Mouse (Mus musculus) heart, embryonic 14.5 days (tissue): ENCODE measurements around the gene March7. TPM values are rescaled to one million over a fixed set of nuclear protein-coding genes. Genes with fewer than 3 reads are reported as not detected.

Source experiments
- ATAC-seq: fragments of 200-750 bp; cut with Nextera tagmentation; 2 replicates; pipeline ENCODE4 v1.8.0; 2017; ENCODE audit warnings: low read depth, moderate TSS enrichment; ENCODE audit not compliant: insufficient number of reproducible peaks, insufficient read depth, low FRiP score
- H3K27ac ChIP-seq, 2 experiments: fragments of 200-500 bp in 1 of 2; fragments of 300-500 bp in 1 of 2; sonication (generic) in 1 of 2; replicated peaks in 1 of 2; 2 replicates each; pipeline ENCODE4 v1.5.1; 2012 to 2014; ENCODE audit warnings: low read depth in 2 of 2, low read length in 2 of 2, control low read depth in 1 of 2, mild to moderate bottlenecking in 1 of 2, mixed read lengths in 1 of 2; ENCODE audit not compliant: control insufficient read depth in 1 of 2, insufficient read depth in 1 of 2
- H3K27me3 ChIP-seq: fragments of 300-500 bp; sonication (generic); 2 replicates; pipeline ENCODE4 v1.6.1; 2014; ENCODE audit warnings: mild to moderate bottlenecking, low read length, control low read depth; ENCODE audit not compliant: control insufficient read depth, insufficient read depth
- H3K36me3 ChIP-seq: fragments of 300-500 bp; sonication (generic); 2 replicates; pipeline ENCODE4 v1.6.1; 2014; ENCODE audit warnings: mild to moderate bottlenecking, control low read depth, low read length, mixed read lengths; ENCODE audit not compliant: control insufficient read depth, insufficient read depth
- H3K4me1 ChIP-seq, 2 experiments: fragments of 200-500 bp in 1 of 2; fragments of 300-500 bp in 1 of 2; sonication (generic) in 1 of 2; 2 replicates each; pipeline ENCODE4 v1.6.1; 2012 to 2014; ENCODE audit warnings: low read length in 2 of 2, control low read depth in 1 of 2, mixed read lengths in 1 of 2; ENCODE audit not compliant: control insufficient read depth in 2 of 2, insufficient read depth in 2 of 2
- H3K4me2 ChIP-seq: fragments of 300-500 bp; sonication (generic); 2 replicates; pipeline ENCODE4 v1.6.1; 2014; ENCODE audit warnings: mild to moderate bottlenecking, low read length
- H3K4me3 ChIP-seq, 2 experiments: fragments of 200-500 bp in 1 of 2; fragments of 300-500 bp in 1 of 2; sonication (generic) in 1 of 2; 2 replicates each; pipeline ENCODE4 v1.5.1; 2012 to 2014; ENCODE audit warnings: low read length in 2 of 2, mild to moderate bottlenecking in 2 of 2, control low read depth in 1 of 2, low read depth in 1 of 2, moderate library complexity in 1 of 2; ENCODE audit not compliant: control insufficient read depth in 1 of 2, insufficient read depth in 1 of 2
- H3K9ac ChIP-seq: fragments of 300-500 bp; sonication (generic); 2 replicates; pipeline ENCODE4 v1.6.1; 2014; ENCODE audit warnings: mild to moderate bottlenecking, low read length
- H3K9me3 ChIP-seq: fragments of 300-500 bp; sonication (generic); 2 replicates; pipeline ENCODE4 v1.6.1; 2016; ENCODE audit warnings: low read length, control low read depth; ENCODE audit not compliant: control insufficient read depth
- WGBS: fragments of 180-500 bp; shearing (Covaris S2); extraction: QIAGEN DNeasy Blood & Tissue Kit; methylation state at CpG from one replicate; pipeline ENCODE4 v1.1.7; 2014; 5-methylcytosine and 5-hydroxymethylcytosine counted together
- polyA plus RNA-seq: library from polyadenylated mRNA; unstranded; fragments of >200 nt; fragmentation: Nextera tagmentation; extraction: Ambion mirVana; gene quantifications from 2 replicates; pipeline ENCODE4 v1.2.1, GENCODE M21; 2014

Gene March7
- polyA plus RNA-seq, 1 experiment from 2014 or later, result 57.2 TPM

DNA sequence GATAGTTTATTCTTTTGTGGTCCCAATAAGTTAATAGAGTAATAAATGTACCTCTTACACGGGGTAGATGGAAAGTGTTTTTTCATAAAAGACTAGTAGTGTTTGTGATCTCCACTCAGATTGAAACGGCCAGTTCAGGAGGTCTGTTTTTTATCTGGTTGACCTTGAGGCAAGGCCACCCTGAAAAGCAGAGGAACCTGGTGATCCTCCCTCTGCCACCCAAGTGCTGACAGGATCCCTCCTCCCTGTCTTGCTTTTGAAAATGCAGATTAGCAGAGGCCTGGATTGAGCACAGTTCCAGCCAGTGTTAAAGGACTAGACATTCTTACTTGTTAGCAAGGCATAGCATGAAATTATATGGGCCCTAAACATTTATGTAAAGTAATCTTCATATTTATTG is 23.5 kb downstream of the March7 start:
- Histone ChIP-seq H3K36me3 (peaks cover 82% of the 10 kb centered on the region), H3K4me1 (0 out of 4 replicates have a peak, but pooled peaks cover 0 to 4% of the 10 kb centered on the region in 2 experiments), H3K4me3 (no peak overlapping the region), H3K9me3 (no peaks in the 10 kb centered on the region), H3K9ac (no peak overlapping the region), H3K27me3 (no peaks in the 10 kb centered on the region), H3K4me2 (peak overlapping the region; percentile 34), H3K27ac (peak overlapping the region; percentile 44 to 90; a peak in 3 of 4 replicates)
- ATAC-seq, result peak; percentile 68; the same call in 1 of the 2 replicates
- 12% methylated on average over 2 of the region's 2 CpGs for WGBS

DNA sequence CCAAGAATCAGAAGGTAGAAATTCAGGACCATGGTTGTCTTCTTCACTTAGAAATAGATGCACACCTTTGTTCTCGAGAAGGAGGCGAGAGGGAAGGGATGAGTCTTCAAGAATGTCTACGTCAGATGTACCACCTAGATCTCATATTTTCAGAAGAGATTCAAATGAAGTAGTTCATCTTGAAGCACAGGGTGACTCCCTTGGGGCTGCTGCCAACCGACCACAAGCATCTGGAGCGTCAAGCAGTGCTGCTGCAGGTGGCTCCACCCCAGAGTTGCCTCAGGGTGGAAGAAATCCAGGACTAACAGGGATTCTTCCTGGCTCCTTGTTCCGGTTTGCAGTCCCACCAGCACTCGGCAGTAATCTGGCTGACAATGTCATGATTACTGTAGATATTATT is 24.8 kb downstream of the March7 start:
- Histone ChIP-seq H3K4me1 (0 out of 4 replicates have a peak, but pooled peaks cover 0 to 4% of the 10 kb centered on the region in 2 experiments), H3K4me2 (no peak overlapping the region), H3K9ac (no peak overlapping the region), H3K27ac (no peak overlapping the region), H3K27me3 (no peaks in the 10 kb centered on the region), H3K36me3 (peaks cover 87% of the 10 kb centered on the region), H3K4me3 (no peak overlapping the region), H3K9me3 (no peaks in the 10 kb centered on the region)
- no peak for ATAC-seq
- 72% methylated on average over 7 of the region's 7 CpGs for WGBS

DNA sequence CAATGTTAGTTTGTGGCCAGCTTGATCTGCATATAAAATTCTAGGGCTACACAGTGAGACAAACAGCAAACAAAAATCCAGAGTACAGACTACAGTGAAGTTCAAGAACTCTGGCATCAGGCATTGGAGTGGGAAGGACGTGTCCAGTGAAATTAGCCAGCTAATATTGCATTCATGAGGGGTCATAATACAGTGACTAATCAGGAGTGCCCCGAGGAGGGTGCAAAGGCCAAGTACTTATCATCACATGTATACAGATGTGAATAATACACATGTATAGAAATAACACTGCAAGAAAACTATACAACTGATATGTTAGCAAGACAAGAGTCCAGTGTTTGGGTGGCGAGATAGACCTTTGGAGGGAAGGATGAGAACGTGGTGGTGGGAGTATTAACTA is 43.1 kb downstream of the March7 start:
- Histone ChIP-seq H3K4me2 (no peak overlapping the region), H3K36me3 (peaks cover 35% of the 10 kb centered on the region), H3K9ac (no peak overlapping the region), H3K4me1 (no peaks in the 10 kb centered on the region), H3K9me3 (no peaks in the 10 kb centered on the region), H3K27me3 (no peaks in the 10 kb centered on the region), H3K4me3 (no peak overlapping the region), H3K27ac (no peak overlapping the region)
- no peak for ATAC-seq
- WGBS, result 75% methylated on average over 4 of the region's 4 CpGs

DNA sequence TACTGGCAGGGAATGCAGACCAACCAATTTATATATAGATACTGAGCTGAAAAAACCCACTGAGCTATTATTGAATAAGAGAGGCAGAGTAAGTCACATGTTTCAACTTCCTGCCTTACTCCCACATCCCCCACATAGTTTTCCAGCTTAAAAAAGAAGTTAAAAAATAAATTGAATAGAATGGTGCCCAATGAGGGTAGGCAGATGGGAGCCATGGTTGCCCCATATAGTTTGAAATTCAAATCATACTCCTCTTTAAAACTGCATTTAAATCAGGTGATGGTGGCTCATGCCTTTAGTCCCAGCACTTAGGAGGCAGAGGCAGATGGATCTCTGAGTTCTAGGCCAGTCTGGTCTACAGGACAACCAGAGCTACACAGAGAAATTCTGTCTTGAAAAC is 43.8 kb downstream of the March7 start:
- no peaks in the 10 kb centered on the region for H3K4me1 ChIP-seq
- ATAC-seq, result no peak
- H3K4me2 ChIP-seq, result no peak overlapping the region
- H3K9ac ChIP-seq, result no peak overlapping the region
- no peak overlapping the region for H3K27ac ChIP-seq
- H3K9me3 ChIP-seq, result no peaks in the 10 kb centered on the region
- H3K27me3 ChIP-seq, result no peaks in the 10 kb centered on the region
- peaks cover 32% of the 10 kb centered on the region for H3K36me3 ChIP-seq
- no peak overlapping the region for H3K4me3 ChIP-seq

DNA sequence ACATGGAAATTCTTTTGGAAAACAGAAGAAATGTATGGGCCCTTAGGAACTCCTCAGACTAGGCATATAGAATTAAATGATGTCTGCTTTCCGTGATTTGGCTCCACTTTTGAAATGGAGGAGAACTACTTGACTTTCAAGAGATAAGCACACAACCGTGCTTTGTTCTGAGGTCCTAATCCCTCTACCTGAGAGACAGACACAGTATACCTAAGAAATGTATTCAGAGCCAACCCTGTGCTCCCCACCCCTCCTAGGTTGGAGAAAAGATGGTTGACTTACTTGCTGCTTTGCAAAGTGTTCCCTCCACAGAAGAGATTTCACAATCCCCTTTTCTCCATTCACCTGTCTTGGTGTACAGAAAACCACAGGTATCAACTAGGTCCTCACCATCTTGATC is 47.1 kb downstream of the March7 start:
- Histone ChIP-seq H3K4me2 (no peak overlapping the region), H3K9ac (no peak overlapping the region), H3K4me3 (no peak overlapping the region), H3K4me1 (peaks cover 3 to 8% of the 10 kb centered on the region in 2 experiments; a peak in 2 of 4 replicates), H3K27me3 (no peaks in the 10 kb centered on the region), H3K27ac (no peak overlapping the region), H3K9me3 (no peaks in the 10 kb centered on the region), H3K36me3 (0 out of 2 replicates have a peak, but pooled peaks cover 4% of the 10 kb centered on the region)
- no peak for ATAC-seq
- 46% methylated on average over 2 of the region's 2 CpGs for WGBS

DNA sequence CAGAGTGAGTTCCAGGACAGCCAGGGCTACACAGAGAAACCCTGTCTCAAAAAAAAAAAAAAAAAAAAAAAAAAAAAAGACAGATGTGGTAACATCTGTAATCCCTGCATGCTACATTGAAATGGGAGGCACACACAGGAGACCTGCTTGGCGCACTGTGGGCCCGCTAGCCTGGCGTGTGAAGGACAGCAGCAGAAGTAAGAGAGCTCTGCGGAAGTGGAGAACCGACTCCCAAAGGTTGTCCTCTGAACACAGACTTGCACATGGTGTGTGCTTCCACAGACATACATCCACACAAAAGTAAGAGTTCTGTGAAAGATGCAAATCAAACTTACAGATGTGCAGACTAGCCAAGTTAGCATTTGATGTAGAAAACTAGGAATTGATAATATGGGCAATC is 49.5 kb downstream of the March7 start:
- no peak overlapping the region for H3K27ac ChIP-seq
- H3K4me3 ChIP-seq, result no peak overlapping the region
- H3K4me1 ChIP-seq, result peaks cover 3 to 8% of the 10 kb centered on the region in 2 experiments; a peak in 2 of 4 replicates
- no peak for ATAC-seq
- H3K36me3 ChIP-seq, result 0 out of 2 replicates have a peak, but pooled peaks cover 3% of the 10 kb centered on the region
- no peaks in the 10 kb centered on the region for H3K27me3 ChIP-seq
- no peak overlapping the region for H3K9ac ChIP-seq
- WGBS, result 93% methylated on average over 5 of the region's 5 CpGs
- H3K4me2 ChIP-seq, result no peak overlapping the region
- H3K9me3 ChIP-seq, result no peaks in the 10 kb centered on the region

DNA sequence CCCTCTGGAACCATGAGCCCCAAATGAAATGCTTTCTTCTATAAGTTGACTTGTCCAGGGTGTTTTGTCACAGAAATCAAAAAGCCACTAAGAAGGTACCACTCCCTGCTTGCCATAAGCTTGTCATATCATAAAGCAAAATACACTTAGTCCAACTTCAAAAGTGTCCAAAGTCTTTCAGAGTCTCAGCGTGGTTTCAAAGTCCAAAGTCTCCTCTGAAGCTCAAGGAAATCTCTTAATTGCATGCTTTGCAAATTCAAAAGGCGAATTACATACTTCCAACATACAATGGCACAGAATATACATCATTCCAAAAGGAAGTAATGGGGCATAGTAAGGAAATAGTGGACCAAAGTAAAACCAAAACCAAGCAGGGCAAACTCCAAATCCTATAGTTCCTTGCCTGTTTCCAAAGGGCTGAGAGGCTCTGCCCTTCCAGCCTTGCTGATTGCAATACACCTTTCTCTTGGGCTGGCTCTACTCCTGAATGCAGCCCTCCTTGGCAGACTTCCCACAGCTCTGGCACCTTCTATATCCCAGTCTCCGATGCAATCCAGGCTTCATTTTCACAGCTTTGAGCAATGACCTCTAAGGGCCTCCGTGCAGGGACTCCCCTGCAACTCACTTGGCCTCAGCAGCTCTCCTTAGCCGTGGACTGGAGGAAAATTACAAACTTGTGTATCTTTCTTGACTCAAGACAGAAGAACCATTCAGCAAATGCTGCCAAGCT is 51.1 kb downstream of the March7 start:
- no peaks in the 10 kb centered on the region for H3K9me3 ChIP-seq
- no peaks in the 10 kb centered on the region for H3K27me3 ChIP-seq
- H3K27ac ChIP-seq, result peak overlapping the region; percentile 0 to 34; a peak in 2 of 4 replicates
- no peaks in the 10 kb centered on the region for H3K36me3 ChIP-seq
- H3K9ac ChIP-seq, result no peak overlapping the region
- ATAC-seq, result no peak
- H3K4me1 ChIP-seq, result peaks cover 3 to 8% of the 10 kb centered on the region in 2 experiments; a peak in 2 of 4 replicates
- H3K4me3 ChIP-seq, result no peak overlapping the region
- 69% methylated on average over 5 of the region's 5 CpGs for WGBS
- no peak overlapping the region for H3K4me2 ChIP-seq
